In the genomic region with DNA sequence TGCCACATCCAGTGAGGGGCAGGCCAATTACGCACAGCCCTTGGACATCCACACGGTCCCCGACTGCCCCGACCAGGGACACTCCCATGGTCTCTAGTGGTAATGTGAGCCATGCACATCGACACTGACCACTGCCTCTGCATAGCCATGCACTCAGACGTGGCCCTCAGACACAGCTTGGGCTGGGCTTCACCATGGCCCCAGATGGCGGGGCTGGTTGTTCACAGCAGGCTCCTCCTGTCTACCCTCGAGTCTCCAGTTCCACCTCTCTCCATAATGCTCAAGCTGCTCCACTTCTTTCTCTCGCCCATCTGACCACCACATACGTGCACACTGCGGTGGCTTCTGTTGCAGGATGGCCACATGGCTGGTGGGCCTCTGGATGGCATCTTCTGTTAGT, we compare ENCODE assay signal across 8 mouse cellular contexts. TPM values are rescaled to one million over a fixed set of nuclear protein-coding genes. Genes with fewer than 3 reads are reported as not detected.
DNase-seq lines count a peak whose midpoint lies in the region; ATAC-seq and TF ChIP-seq lines count a peak whose summit lies in the region.
"Not testable (repeated sequence)": the region's sequence is repeated elsewhere in the genome, so short reads cannot be mapped to it uniquely, and the experiment has no call there.
"Had no signal": no experiment of that assay in that cellular context is flagged by ENCODE, and none has a peak within 500 bp of the region (broad histone marks: within the 10 kb centered on the region; RNA-seq: fewer than 3 reads in every experiment).

No protein-coding gene starts in this region.

- H3K27me3 ChIP-seq in cerebellum, adult 2 months (ENCODE audit: control insufficient read depth, insufficient read depth, low read length); liver, embryonic 12.5 days (replicated peaks); liver, postnatal 0 days (ENCODE audit: insufficient read depth, low read length): not testable (repeated sequence)

- not testable (repeated sequence) for H3K27ac ChIP-seq in cerebellum, adult 2 months (ENCODE audit: insufficient read depth, low read length); liver, embryonic 12.5 days; liver, postnatal 0 days (ENCODE audit: low read depth)

- not testable (repeated sequence) for TF ChIP-seq POLR2A in cerebellum, adult 2 months (IDR thresholded peaks at IDR 0.05; ENCODE audit: borderline replicate concordance, insufficient read depth, low read length)

- TF ChIP-seq CTCF in cerebellum, adult 2 months (IDR thresholded peaks at IDR 0.05; ENCODE audit: borderline replicate concordance, insufficient read depth, low read depth, low read length); liver, postnatal 0 days (IDR thresholded peaks at IDR 0.05; ENCODE audit: low read depth): not testable (repeated sequence)

- not testable (repeated sequence) for H3K36me3 ChIP-seq in liver, embryonic 12.5 days; liver, postnatal 0 days (replicated peaks; ENCODE audit: insufficient read depth, low read length)

- intact Hi-C loops in left cerebral cortex, postnatal 4 days (cut with DNase I): not testable (repeated sequence)

- not testable (repeated sequence) for H3K9ac ChIP-seq in liver, embryonic 12.5 days; liver, postnatal 0 days (replicated peaks)

- H3K4me1 ChIP-seq in cerebellum, adult 2 months (ENCODE audit: control insufficient read depth, insufficient read depth, low read length): peaks cover 36% of the 10 kb centered on the region
- peaks cover 19% of the 10 kb centered on the region for H3K4me1 ChIP-seq in liver, embryonic 12.5 days
- H3K4me1 ChIP-seq in liver, postnatal 0 days (ENCODE audit: insufficient read depth): not testable (repeated sequence)

- WGBS in cerebellum, adult 2 months: 26% methylated on average over 11 of the region's 11 CpGs
- WGBS in liver, embryonic 12.5 days (ENCODE audit: insufficient replicate concordance): 71% methylated on average over 11 of the region's 11 CpGs
- WGBS in liver, postnatal 0 days (ENCODE audit: insufficient replicate concordance): 78% methylated on average over 10 of the region's 11 CpGs

- H3K4me2 ChIP-seq in liver, embryonic 12.5 days; liver, postnatal 0 days (ENCODE audit: low read depth, low read length): not testable (repeated sequence)

- peak; percentile 15; the same call in 1 of the 2 replicates for ATAC-seq in liver, embryonic 12.5 days
- ATAC-seq in liver, postnatal 0 days: 0 out of 2 replicates have a peak, but pooled peaks have one; percentile 10

- not testable (repeated sequence) for H3K4me3 ChIP-seq in cerebellum, adult 2 months (replicated peaks; ENCODE audit: insufficient read depth, low read depth, low read length); liver, embryonic 12.5 days; liver, postnatal 0 days (ENCODE audit: low read depth, low read length)

- peak; percentile 61 for DNase-seq in cerebellum, adult 11 months
- DNase-seq in cerebellum, adult 2 months: peak; percentile 67 to 70
- peak; percentile 83 for DNase-seq in cerebellum, adult 9-11 months
- DNase-seq in cerebellum, postnatal 25 days: peak; percentile 66 to 76
- DNase-seq in left cerebral cortex, postnatal 4 days: peak; percentile 28
- DNase-seq in liver, postnatal 0 days: not testable (repeated sequence)

- not testable (repeated sequence) for H3K9me3 ChIP-seq in liver, embryonic 12.5 days (replicated peaks); liver, postnatal 0 days (ENCODE audit: low read length)

- TF ChIP-seq EP300 in liver, postnatal 0 days (IDR thresholded peaks at IDR 0.05; ENCODE audit: low read depth): not testable (repeated sequence)

RNA-seq across cellular contexts. Expression of a gene that starts 4.6 kb away (rescaled TPM):
- polyA plus RNA-seq in cerebellum, adult 2 months (2012; rRNA removed): 6.4 and 7.4 TPM in 2 replicates
- 1 to 10 TPM; 4.7 to 7.2 TPM for total RNA-seq in left cerebral cortex, postnatal 4 days (2021)
- polyA plus RNA-seq in liver, embryonic 12.5 days (2016; fragmentation: Nextera tagmentation; extraction: Ambion mirVana): 5.0 and 5.2 TPM in 2 replicates
- 3.8 and 4.4 TPM in 2 replicates for polyA plus RNA-seq in liver, postnatal 0 days (2015; fragmentation: Nextera tagmentation; extraction: Ambion mirVana)
- polyA plus RNA-seq: G1E had no signal
